Mouse (Mus musculus) monocyte, adult 2 months (primary cell): ENCODE results near the gene Atn1.

ENCODE experiments used
- DNase-seq, 2 experiments: peaks; one replicate each; pipeline ENCODE4 v3.0.0; 2022; ENCODE audit warnings: low spot score in 2 of 2, low read depth in 1 of 2

Gene Atn1

GRCm38 (mm10) chr6:124712918-124713317 lies 43.4 kb downstream of the Atn1 start:
- no peak for DNase-seq

GRCm38 (mm10) chr6:124711824-124712782 lies 44.2 kb downstream of the Atn1 start, which contains the start of the genes Emg1 and Phb2:
Gene Emg1 (minus strand): TSS chr6:124712178.
Gene Phb2 (plus strand): TSS chr6:124712336.
- peak; percentile 91 to 97 for DNase-seq

- no peak for DNase-seq
These were observed 47.9 kb downstream of the Atn1 start for GRCm38 (mm10) chr6:124708289-124708889.

DNA sequence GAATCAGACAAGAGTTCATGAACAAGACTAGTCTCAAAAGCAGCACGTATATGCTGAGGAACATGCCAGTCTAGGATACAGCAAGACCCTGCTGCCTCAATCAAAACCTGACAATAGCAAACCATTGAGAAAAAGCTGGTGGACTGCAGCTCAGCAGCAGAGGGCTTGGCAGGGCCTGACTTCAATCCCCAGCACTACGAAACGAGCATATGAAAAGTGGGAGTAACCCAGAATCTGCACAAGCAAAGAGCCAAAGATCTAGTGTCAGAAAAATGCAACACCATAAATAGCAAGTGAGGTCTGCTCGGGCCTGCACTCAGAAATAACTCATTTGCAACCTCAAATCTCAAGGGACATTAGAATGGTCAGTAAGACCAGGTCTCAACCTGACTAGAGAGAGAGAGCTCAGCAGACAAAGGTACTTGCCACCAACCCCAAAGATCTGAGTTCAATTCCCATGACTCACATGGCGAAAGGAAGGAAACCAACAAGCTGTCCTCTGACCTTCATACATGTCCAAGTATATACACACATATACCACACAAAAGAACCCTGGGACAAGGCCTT lies 50.2 kb downstream of the Atn1 start:
- no peak for DNase-seq

GRCm38 (mm10) chr6:124704417-124704816 lies 51.9 kb downstream of the Atn1 start:
- no peak for DNase-seq

- DNase-seq: no peak
These were observed 52.5 kb downstream of the Atn1 start for GRCm38 (mm10) chr6:124703789-124704188.

- DNase-seq: peak in 1 of 2 experiments; percentile 51
These were observed 53.6 kb downstream of the Atn1 start for GRCm38 (mm10) chr6:124702784-124703103.

GRCm38 (mm10) chr6:124702102-124702783 lies 54.1 kb downstream of the Atn1 start:
- DNase-seq: no peak

DNA sequence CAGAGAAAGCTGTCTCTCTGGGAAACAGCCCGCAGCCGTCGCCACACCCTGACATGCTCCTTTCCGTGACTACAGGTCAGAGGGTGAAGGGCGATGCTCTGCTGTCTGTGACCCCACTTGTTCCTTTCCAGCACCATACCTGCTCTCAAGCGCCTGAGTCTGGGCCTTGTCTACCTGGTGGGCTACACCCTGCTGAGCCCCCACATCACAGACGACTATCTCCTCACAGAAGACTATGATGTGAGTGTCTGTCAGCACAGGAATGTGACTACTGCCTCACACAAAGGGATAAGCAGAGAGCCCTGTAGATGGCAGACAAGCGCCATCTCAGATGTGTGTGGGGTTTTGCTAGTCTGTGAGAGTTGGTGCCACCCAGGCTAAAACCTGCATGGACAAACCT lies 55.0 kb downstream of the Atn1 start:
- no peak for DNase-seq

DNA sequence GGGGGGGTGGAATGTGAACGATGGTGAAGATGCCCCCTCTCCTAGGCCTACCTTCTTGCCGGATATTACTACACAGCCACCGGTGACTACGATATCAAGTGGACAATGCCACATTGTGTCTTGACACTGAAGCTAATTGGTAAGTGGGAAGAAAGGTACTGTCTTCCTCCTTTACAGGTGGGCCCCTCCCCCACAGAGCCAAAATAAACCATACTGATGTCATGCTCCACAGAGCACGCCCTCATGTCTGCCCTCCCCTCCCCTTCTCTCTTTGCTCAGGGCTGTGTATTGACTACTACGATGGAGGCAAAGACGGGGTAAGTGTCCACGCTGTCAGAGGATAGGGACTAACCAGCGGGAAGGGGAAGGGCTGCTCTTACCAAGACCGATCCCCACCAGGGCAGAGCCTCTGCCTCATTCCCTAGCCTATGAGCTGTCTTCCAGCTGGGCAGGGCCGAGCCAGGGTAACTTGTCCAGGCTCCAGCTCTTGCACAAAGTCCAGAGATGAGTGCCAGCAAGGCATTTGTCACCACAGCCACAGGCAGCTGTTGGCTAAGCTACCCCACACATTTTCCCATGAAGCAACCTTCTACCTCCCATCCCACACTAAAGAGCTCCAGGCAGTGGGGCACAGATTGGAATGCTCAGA lies 56.2 kb downstream of the Atn1 start:
- DNase-seq: no peak

GRCm38 (mm10) chr6:124699366-124699765 lies 57.0 kb downstream of the Atn1 start:
- no peak for DNase-seq

- no peak for DNase-seq
These were observed 57.6 kb downstream of the Atn1 start for GRCm38 (mm10) chr6:124698751-124699150.

DNA sequence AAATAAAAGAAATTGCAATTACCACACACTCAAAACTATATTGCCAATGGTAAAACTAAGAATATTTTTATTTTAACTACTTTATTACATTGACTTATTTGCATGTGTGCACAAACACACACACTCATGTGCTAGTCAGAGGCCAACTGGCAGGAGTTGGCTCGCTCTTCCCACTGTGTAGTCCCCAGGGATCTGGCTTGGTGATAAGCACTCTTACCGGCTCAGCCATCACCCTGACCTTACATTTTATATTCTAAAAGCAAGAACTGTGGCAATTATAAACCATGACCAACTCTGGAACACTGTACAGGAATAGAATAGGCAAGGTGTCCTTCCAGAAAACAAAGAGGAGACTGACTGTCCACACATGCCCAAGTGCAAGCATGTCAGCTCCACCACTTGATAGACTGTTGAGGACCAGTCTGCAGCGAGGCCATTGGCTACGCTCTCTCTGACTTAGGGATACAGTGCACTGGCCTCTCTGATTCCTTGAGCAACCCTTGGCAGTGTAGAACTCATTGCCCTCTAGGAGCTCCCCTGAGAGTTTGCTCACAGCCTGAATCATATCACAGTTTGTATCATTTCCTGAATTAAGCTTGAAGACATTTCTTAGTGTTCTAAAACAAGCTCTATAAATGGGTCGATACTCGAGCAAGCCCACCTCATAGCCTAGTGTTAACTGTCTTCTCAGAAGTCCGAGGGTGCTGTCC lies 59.7 kb downstream of the Atn1 start:
- DNase-seq: no peak

- no peak for DNase-seq
These were observed 62.0 kb downstream of the Atn1 start for GRCm38 (mm10) chr6:124694166-124694955.

- no peak for DNase-seq
These were observed 62.9 kb downstream of the Atn1 start for GRCm38 (mm10) chr6:124693243-124693981.
